23 mouse cellular contexts compared by ENCODE assay signal in genomic region chr6:91331886-91332285, GRCm38 (mm10).
A peak's percentile ranks its signal among the peaks of the same experiment; 100 is the strongest.
DNase-seq lines count a peak whose midpoint lies in the region; ATAC-seq lines count a peak whose summit lies in the region.
"Had no signal": no experiment of that assay in that cellular context is flagged by ENCODE, and none has a peak within 500 bp of the region (broad histone marks: within the 10 kb centered on the region; RNA-seq: fewer than 3 reads in every experiment).

No protein-coding gene starts in this region.

- H3K27ac ChIP-seq in forebrain, embryonic 10.5 days = peak overlapping the region; percentile 63
- H3K27ac ChIP-seq in forebrain, embryonic 14.5 days (ENCODE audit: low read depth, low read length) = no peak overlapping the region
- H3K27ac ChIP-seq in hindbrain, embryonic 10.5 days = peak overlapping the region; percentile 71
- H3K27ac ChIP-seq in hindbrain, embryonic 16.5 days (ENCODE audit: low read depth, low read length) = no peak overlapping the region
- no peak overlapping the region for H3K27ac ChIP-seq in midbrain, embryonic 11.5 days (ENCODE audit: low read depth, low read length)
- H3K27ac ChIP-seq in midbrain, embryonic 16.5 days (ENCODE audit: low read length) = no peak overlapping the region
- H3K27ac ChIP-seq: embryonic facial prominence, embryonic 10.5 days; embryonic facial prominence, embryonic 12.5 days; forebrain, embryonic 12.5 days; forebrain, embryonic 15.5 days had no signal

- no peak overlapping the region for H3K9ac ChIP-seq in forebrain, embryonic 14.5 days (ENCODE audit: low read length)
- no peak overlapping the region for H3K9ac ChIP-seq in hindbrain, embryonic 16.5 days (ENCODE audit: low read depth, low read length)
- H3K9ac ChIP-seq in midbrain, embryonic 11.5 days (ENCODE audit: low read length) = no peak overlapping the region
- no peak overlapping the region for H3K9ac ChIP-seq in midbrain, embryonic 16.5 days (ENCODE audit: low read depth, low read length)
- H3K9ac ChIP-seq: embryonic facial prominence, embryonic 12.5 days; forebrain, embryonic 12.5 days; forebrain, embryonic 15.5 days; forebrain, postnatal 0 days had no signal

- H3K4me2 ChIP-seq in forebrain, embryonic 14.5 days (ENCODE audit: low read length) = no peak overlapping the region
- no peak overlapping the region for H3K4me2 ChIP-seq in hindbrain, embryonic 16.5 days (ENCODE audit: low read length)
- no peak overlapping the region for H3K4me2 ChIP-seq in midbrain, embryonic 11.5 days
- no peak overlapping the region for H3K4me2 ChIP-seq in midbrain, embryonic 16.5 days (ENCODE audit: low read length)
- H3K4me2 ChIP-seq: embryonic facial prominence, embryonic 12.5 days; forebrain, embryonic 12.5 days; forebrain, embryonic 15.5 days had no signal

- H3K4me3 ChIP-seq in forebrain, embryonic 10.5 days = no peak overlapping the region
- H3K4me3 ChIP-seq in forebrain, embryonic 14.5 days (ENCODE audit: low read depth, low read length) = no peak overlapping the region
- H3K4me3 ChIP-seq in hindbrain, embryonic 10.5 days = no peak overlapping the region
- no peak overlapping the region for H3K4me3 ChIP-seq in hindbrain, embryonic 16.5 days (ENCODE audit: low read length)
- no peak overlapping the region for H3K4me3 ChIP-seq in midbrain, embryonic 11.5 days (ENCODE audit: low read depth, low read length)
- no peak overlapping the region for H3K4me3 ChIP-seq in midbrain, embryonic 16.5 days (ENCODE audit: low read depth, low read length)
- H3K4me3 ChIP-seq: embryonic facial prominence, embryonic 10.5 days; embryonic facial prominence, embryonic 12.5 days; forebrain, embryonic 12.5 days; forebrain, embryonic 15.5 days had no signal

- H3K36me3 ChIP-seq in forebrain, embryonic 10.5 days (replicated peaks) = no peaks in the 10 kb centered on the region
- H3K36me3 ChIP-seq in forebrain, embryonic 14.5 days (ENCODE audit: control insufficient read depth, insufficient read depth, low read length) = no peaks in the 10 kb centered on the region
- H3K36me3 ChIP-seq in hindbrain, embryonic 10.5 days = no peaks in the 10 kb centered on the region
- no peaks in the 10 kb centered on the region for H3K36me3 ChIP-seq in hindbrain, embryonic 16.5 days (ENCODE audit: control insufficient read depth, insufficient read depth, low read length)
- H3K36me3 ChIP-seq in midbrain, embryonic 11.5 days (ENCODE audit: control insufficient read depth, insufficient read depth, low read length) = no peaks in the 10 kb centered on the region
- no peaks in the 10 kb centered on the region for H3K36me3 ChIP-seq in midbrain, embryonic 16.5 days (ENCODE audit: control insufficient read depth, insufficient read depth, low read length)
- H3K36me3 ChIP-seq: embryonic facial prominence, embryonic 10.5 days; embryonic facial prominence, embryonic 12.5 days; forebrain, embryonic 12.5 days; forebrain, embryonic 15.5 days; G1E had no signal

- DNase-seq in forebrain, embryonic 10.5 days (ENCODE audit: extremely low spot score, low spot score) = no peak
- DNase-seq in forebrain, embryonic 14.5 days (ENCODE audit: low spot score) = no peak
- DNase-seq in hindbrain, embryonic 10.5 days (ENCODE audit: low spot score) = no peak
- DNase-seq in midbrain, embryonic 11.5 days (ENCODE audit: low spot score, missing footprints) = peak; percentile 59
- DNase-seq: adrenal gland, adult 8-10 months; adrenal gland, postnatal 14 days; adrenal gland, postnatal 36 days; B cell, adult 2 months; cerebellum, adult 11-12 months; cerebellum, adult 2 months; cerebellum, adult 9-10 months; cerebellum, postnatal 10 days; forebrain, postnatal 0 days had no signal

- no peak for ATAC-seq in forebrain, embryonic 14.5 days
- ATAC-seq in hindbrain, embryonic 16.5 days = no peak
- ATAC-seq in midbrain, embryonic 11.5 days (ENCODE audit: low FRiP score) = no peak
- ATAC-seq in midbrain, embryonic 16.5 days = no peak
- ATAC-seq: activated CD4-positive, CD25-positive, alpha-beta regulatory T cell, adult 4 months; CD4-positive, CD25-positive, alpha-beta regulatory T cell, adult 4 months; forebrain, embryonic 15.5 days; forebrain, postnatal 0 days; Patski had no signal

- peaks cover 11% of the 10 kb centered on the region; the same call in 1 of the 2 replicates for H3K27me3 ChIP-seq in forebrain, embryonic 10.5 days (ENCODE audit: poor library complexity, severe bottlenecking)
- H3K27me3 ChIP-seq in forebrain, embryonic 14.5 days (replicated peaks; ENCODE audit: control insufficient read depth, insufficient read depth, low read length) = no peaks in the 10 kb centered on the region
- peaks cover 9% of the 10 kb centered on the region; the same call in 1 of the 2 replicates for H3K27me3 ChIP-seq in hindbrain, embryonic 10.5 days (ENCODE audit: insufficient read depth, poor library complexity, severe bottlenecking)
- no peaks in the 10 kb centered on the region for H3K27me3 ChIP-seq in hindbrain, embryonic 16.5 days (replicated peaks; ENCODE audit: control insufficient read depth, insufficient read depth, low read length)
- no peaks in the 10 kb centered on the region for H3K27me3 ChIP-seq in midbrain, embryonic 11.5 days (ENCODE audit: control insufficient read depth, insufficient read depth, low read length)
- no peaks in the 10 kb centered on the region for H3K27me3 ChIP-seq in midbrain, embryonic 16.5 days (ENCODE audit: control insufficient read depth, insufficient read depth, low read depth, low read length)
- H3K27me3 ChIP-seq: embryonic facial prominence, embryonic 12.5 days; forebrain, embryonic 12.5 days; forebrain, embryonic 15.5 days; Patski had no signal

- no peaks in the 10 kb centered on the region for H3K9me3 ChIP-seq in forebrain, embryonic 10.5 days
- no peaks in the 10 kb centered on the region for H3K9me3 ChIP-seq in forebrain, embryonic 14.5 days (replicated peaks; ENCODE audit: control insufficient read depth, low read length)
- no peaks in the 10 kb centered on the region for H3K9me3 ChIP-seq in hindbrain, embryonic 10.5 days
- H3K9me3 ChIP-seq in hindbrain, embryonic 16.5 days (ENCODE audit: control insufficient read depth, low read length) = no peaks in the 10 kb centered on the region
- H3K9me3 ChIP-seq in midbrain, embryonic 11.5 days (ENCODE audit: control insufficient read depth, low read length) = no peaks in the 10 kb centered on the region
- no peaks in the 10 kb centered on the region for H3K9me3 ChIP-seq in midbrain, embryonic 16.5 days (replicated peaks; ENCODE audit: control insufficient read depth, low read length, poor library complexity, severe bottlenecking)
- H3K9me3 ChIP-seq: embryonic facial prominence, embryonic 10.5 days; embryonic facial prominence, embryonic 12.5 days; forebrain, embryonic 12.5 days; forebrain, embryonic 15.5 days; G1E had no signal

- WGBS in forebrain, embryonic 10.5 days = 91% methylated on average over 8 of the region's 8 CpGs
- WGBS in forebrain, embryonic 14.5 days = 81% methylated on average over 8 of the region's 8 CpGs
- 79% methylated on average over 8 of the region's 8 CpGs for WGBS in hindbrain, embryonic 10.5 days
- WGBS in hindbrain, embryonic 16.5 days = 57% methylated on average over 8 of the region's 8 CpGs
- 78% methylated on average over 8 of the region's 8 CpGs for WGBS in midbrain, embryonic 11.5 days
- 69% methylated on average over 8 of the region's 8 CpGs for WGBS in midbrain, embryonic 16.5 days

- peaks cover 24% of the 10 kb centered on the region for H3K4me1 ChIP-seq in forebrain, embryonic 10.5 days
- 0 out of 2 replicates have a peak, but pooled peaks cover 7% of the 10 kb centered on the region for H3K4me1 ChIP-seq in forebrain, embryonic 14.5 days (ENCODE audit: control insufficient read depth, insufficient read depth, low read length)
- peaks cover 17% of the 10 kb centered on the region for H3K4me1 ChIP-seq in hindbrain, embryonic 10.5 days (replicated peaks)
- H3K4me1 ChIP-seq in hindbrain, embryonic 16.5 days (ENCODE audit: control insufficient read depth, insufficient read depth, low read depth, low read length) = peaks cover 3% of the 10 kb centered on the region; the same call in 1 of the 2 replicates
- H3K4me1 ChIP-seq in midbrain, embryonic 11.5 days (ENCODE audit: control insufficient read depth, insufficient read depth, low read length) = 0 out of 2 replicates have a peak, but pooled peaks cover 2% of the 10 kb centered on the region
- peaks cover 3% of the 10 kb centered on the region; the same call in 1 of the 2 replicates for H3K4me1 ChIP-seq in midbrain, embryonic 16.5 days (ENCODE audit: control insufficient read depth, insufficient read depth, low read length)

Comparison
In these comparisons a context has a peak if more than half of its experiments do, and no peak if none do; other contexts are left out.
1. H3K27ac ChIP-seq: peak in forebrain, embryonic 10.5 days (single experiment) and hindbrain, embryonic 10.5 days (single experiment); none in forebrain, embryonic 14.5 days (single experiment), hindbrain, embryonic 16.5 days (single experiment), midbrain, embryonic 11.5 days (single experiment) and midbrain, embryonic 16.5 days (single experiment).